Mouse (Mus musculus) thymus, postnatal 14 days (tissue): Measurements from ENCODE around the gene Tardbp.
A peak's percentile ranks its signal among the peaks of the same experiment; 100 is the strongest.

Experiments used
- DNase-seq: peaks from one replicate; pipeline ENCODE4 v3.0.0; 2021

The Tardbp gene

DNA sequence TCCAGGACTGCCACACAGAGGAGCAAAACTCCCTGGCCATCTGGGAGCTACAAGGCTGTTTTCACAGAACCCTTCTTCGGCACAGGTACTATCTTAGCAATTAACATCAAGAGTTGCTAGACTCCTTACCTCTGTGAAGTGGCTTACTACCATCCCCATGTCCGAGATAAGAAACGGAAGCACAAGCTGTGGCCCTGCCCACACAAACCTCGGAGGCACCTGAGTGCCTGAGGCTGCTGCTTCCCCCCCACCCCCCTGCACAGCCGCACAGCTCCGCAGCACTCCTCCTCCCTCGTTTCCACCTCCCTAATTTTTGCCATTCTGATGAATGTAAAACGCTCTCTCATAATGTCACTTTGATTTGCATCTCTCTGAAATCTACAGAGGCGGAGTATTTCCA, 11.5 kb upstream of the Tardbp start:
- no peak for DNase-seq

DNA sequence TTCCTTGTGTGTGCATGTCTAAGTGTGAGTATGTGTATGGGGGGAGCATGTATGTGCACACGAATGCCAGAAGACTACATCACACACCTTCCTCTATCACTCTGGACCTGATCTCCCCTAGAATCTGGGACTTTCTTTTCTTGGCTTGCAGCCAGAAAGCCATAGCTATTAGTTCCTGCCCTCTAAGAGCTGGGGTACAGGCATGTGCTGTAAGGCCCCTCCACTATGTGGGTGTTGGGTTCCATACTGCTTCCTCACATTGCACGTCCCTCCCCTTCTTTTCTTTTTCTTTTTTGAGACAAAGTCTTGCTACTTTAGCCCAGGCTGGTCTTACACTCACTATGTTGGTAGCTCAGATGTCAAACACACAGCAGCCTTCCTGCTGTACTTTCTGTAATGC, 8.5 kb upstream of the Tardbp start:
- no peak for DNase-seq

DNA sequence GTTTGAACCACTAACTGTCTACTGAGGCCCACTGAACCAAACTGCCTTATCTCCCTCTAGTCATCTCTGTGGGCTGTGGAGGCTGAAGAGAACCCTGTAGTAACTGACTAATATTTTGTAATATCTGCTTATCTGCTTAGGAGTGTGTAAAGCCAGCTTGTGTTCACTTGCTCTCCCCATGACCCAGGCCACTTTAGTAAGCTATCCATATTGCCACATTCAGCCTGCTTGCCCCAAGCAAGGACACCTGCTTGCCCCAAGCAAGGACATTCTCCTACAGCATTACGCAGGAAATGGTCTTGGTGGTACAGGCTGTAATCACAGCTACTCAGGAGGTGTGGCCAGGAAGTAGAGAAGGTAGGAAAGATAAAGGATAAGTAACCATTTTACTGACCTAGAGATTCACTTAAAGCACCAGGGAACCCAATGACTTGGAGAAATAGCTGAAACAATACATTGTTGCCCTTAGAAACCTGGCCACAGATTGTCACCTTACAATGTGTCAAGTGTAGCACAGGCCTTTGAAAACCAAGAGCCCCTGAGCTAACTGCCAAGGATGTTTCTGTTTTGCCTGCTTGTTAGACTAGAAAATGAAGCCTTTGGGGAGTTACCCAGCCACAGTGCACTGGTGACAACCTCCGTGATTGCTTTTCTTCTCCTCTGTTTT, 6.7 kb upstream of the Tardbp start:
- DNase-seq: no peak

DNA sequence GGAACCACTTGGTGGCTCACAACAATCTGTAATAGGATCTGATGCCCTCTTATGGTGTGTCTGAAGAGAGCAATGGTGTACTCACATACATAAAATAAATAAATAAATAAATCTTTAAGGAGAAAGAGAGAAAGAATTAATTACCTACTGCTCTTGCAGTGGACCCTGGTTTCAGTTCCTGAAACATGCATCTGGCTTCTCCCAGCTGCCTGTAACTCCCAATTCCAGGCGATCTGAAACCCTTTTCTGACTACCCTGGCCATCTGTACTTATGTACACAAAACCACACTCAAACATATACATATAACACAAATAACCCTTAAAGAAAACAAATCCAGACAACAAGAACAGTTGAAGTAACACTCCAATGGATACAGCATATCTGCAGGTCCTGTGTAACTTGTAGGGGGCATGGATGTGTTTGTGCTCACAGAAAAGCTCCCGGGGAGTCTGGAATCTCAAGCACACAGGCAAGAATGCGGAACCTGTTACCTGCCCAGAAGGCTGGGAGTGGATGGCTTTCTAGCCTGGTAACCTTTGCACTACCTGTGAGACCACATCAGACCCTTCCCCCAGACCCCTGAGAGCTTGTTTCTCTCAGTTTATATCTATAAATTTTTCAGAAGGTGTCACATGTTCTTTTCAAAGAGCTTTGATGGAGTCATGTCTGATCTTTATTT, 5.3 kb upstream of the Tardbp start:
- DNase-seq: no peak

DNA sequence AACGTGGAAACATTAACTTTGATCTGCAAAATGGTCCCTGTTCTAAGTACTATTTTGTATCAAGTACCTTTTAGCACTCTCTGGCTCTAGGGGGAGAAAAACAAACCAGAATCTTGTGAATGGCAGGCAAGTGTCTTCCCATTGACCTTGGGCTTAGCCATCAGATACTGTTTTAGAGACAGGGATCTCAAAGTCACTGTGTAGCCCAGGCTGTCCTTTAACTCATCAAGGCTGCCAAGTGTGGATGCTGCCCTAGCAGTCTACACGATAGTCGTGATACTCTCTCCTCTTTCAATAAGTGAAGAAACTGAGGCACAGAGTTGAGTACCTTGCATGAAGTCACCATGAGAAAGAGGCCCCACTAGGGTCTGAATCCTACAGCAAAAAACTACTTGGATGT, 427 bp upstream of the Tardbp start:
- DNase-seq: no peak

DNA sequence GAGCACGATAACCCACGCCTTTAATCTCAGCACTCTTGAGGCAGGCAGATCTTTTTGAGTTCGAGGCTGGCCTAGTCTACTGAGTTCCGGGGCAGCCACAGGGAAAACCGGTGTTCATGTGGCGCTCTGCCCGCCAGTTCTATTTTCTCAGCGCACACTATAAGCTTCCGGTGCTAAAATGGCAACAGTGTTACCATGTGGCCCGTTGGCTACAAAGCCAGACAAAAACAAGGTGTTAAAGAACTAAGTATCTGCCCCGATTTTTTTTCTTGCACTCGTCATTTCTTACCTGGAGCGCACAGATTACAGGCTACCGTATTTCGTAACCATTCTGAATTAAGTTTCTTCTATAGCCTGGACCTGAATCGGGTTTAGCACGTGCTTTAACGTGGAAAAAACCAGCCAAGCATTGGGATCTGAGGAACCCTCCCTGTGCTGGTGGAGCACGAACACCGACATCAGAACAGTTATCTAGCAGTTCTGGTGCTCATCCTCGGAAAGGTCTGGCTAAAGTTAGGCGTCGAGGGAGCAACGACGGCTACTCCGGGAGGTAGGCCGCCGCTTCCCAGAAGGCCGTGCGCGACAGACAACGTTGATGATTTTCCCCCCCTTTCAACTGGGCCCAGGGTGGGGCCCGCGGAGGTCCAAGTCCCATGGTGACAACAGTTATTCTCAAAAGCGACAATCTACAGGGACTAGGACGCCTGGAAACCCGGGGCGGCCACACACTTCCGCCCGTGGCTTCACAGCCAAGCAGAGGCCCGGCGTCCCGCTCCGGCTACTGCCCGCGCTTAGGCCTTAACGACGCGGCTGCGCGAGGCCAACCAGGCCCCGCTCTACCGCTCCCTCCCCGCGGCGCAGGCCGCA, 830 bp downstream of the Tardbp start:
- peak; percentile 53 for DNase-seq

DNA sequence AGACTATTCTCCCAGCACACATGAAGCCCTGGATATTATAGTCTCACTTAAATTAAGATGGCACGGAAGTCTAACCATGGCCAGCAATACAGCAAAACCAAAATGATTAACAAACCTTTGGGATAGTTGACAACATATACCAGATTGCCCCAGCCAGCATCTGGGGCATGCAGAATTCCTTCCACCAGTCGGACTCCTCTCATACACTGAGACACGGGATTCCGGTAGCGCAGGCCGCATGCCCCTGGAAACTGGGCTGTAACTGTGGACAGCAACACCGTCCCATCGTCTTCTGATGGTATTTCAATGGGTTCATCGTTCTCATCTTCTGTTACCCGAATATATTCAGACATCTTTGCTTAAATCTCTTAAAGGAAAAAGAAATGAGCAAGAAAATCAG, 1.8 kb downstream of the Tardbp start:
- DNase-seq: no peak

DNA sequence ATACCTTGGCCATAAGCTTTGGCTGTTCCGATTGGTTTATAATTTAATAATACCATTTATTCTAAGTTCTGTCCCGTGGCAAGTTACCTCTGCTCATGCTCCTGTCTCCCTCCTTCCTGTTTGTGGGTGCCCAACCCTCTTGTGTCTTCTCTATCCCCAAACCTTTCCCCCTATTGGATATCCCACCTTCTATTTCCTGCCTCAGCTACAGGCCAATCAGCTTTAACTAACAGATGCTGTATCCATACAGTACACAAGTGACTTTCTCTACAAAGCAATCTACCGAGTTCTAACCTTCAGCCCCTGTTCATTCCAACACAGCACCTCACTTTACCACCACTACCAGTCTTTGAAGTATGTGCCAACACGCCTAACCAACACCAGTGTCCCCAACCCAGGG, 3.2 kb downstream of the Tardbp start:
- DNase-seq: no peak

DNA sequence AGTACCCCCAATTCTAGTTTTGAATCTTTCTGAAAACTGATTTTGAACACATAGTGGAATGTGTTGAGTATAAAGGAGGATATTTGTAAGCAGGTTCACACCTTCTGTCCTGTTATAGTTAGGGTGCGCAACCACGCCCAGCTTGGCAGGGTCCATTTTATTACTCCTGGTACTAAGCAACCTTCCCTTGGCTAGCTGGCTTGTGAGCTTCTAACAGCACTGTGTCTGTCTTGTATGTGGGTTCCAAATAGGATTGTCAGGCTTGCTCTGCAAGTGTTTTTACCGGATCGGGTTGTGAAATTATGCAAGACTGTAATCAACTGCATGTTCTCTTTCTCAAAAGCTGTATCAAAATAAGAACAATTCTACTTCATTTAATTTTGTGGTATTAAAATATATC, 4.3 kb downstream of the Tardbp start:
- no peak for DNase-seq

DNA sequence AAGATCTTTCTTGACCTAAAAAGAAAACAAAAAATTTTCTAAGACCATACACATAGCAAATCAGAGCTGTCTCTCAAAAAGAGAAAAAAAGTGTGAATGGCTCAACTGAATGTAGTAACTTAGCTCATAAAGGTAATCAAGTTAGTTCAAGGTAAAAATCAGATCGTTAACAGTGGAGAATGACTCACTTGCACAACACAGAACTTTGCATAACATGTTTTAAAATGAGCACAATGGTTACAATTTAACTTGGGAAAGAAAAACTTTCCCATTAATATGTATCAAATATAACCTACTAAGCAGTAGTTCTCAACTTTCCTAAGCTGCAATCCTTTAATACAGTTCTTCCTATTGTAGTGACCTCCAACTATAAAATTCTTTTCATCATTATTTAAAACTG, 6.1 kb downstream of the Tardbp start:
- DNase-seq: no peak

DNA sequence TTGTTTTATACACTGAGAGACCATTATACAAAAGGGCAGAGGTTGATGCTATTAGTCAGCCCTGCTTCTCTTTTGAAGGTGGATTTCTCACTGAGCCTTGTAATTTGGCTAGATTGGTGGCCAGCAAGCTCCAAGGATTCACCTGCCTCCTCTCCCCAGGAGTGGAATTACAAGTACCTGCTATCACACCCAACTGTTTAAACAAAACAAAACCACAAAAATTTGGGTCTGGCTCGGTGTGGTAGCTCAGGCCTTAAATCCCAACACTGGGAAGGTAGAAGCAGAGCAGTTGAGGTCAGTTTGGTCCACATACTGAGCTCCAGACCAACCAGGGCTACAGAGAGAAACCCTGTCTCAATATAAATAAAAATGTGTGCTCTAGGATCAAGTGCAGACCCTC, 7.0 kb downstream of the Tardbp start:
- DNase-seq: no peak

DNA sequence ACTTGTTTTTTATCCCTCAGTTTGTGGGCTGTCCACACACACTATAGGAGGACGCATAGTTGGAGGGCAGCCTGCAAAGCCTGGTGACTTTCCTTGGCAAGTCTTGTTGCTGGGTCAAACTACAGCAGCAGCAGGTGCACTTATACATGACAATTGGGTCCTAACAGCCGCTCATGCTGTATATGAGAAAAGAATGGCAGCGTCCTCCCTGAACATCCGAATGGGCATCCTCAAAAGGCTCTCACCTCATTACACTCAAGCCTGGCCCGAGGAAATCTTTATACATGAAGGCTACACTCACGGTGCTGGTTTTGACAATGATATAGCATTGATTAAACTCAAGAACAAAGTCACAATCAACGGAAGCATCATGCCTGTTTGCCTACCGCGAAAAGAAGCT, 13.1 kb downstream of the Tardbp start:
- DNase-seq: no peak

DNA sequence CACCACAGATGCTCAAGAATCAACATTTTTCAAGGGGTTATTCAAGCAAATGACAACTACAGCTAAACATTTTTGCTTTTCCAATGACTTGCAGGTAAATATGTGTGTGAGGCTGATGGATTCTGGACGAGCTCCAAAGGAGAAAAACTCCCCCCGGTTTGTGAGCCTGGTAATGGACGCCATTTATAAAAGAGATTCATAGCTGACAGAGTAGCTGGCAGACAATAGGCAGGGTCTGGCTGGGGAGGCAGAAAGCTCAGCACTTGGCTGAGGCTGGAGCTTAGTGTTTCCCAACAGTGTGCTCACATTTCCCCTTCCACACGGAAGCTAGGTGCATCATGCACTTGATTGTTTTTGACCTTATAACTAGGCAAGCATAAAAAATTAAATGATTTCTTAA, 14.3 kb downstream of the Tardbp start:
- DNase-seq: no peak

DNA sequence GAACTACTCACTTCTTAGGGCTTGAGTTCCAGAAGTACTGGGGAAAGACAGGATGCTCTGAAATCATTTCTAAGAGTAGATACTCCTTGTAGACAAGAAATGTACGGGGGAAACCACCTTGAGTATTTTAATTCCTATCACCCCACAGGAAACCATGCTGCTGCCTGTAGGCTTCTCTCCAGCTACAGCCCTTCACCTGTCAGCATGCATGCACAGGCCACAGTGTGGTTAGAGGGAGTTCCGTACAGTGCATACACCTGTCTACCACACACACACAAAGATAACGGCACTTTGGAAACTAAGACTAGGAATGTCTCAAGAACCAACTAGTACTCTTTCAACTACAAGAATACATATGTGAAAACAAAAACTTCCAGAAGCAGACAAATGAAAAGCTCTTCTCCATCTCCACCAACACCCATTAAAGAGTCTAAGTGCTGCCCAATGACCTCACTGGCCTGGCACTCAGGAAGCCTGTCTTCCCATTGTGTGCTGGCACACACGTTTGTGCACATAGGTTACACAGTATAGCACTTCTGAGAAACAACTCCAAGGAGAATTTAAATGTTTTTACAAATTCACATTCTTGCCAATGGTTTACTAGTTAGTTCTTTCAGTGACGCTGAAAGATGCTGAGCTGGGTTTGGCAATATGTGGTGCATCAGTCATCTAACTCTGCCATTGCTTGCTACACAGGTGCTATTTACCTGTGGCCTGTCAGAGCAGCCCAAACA, 16.0 kb downstream of the Tardbp start:
- DNase-seq: no peak

DNA sequence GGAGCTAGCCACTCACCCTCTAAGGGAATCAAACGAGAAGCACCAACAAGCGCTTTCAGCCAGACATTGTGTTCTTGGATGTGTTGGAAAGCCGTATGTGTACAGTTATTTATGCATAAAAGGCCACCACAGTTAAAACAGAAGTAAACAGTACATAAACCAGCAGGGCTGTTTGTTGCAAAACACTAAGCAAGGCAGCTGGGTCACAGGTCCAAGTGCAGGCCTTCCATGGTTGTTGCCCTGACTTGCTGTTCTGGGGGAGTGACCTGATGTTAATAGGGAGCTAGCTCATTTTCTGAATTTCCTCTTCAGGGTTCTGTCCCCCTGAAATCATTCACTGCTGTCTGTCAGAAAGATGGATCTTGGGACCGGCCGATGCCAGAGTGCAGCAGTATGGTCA, 17.0 kb downstream of the Tardbp start:
- no peak for DNase-seq

DNA sequence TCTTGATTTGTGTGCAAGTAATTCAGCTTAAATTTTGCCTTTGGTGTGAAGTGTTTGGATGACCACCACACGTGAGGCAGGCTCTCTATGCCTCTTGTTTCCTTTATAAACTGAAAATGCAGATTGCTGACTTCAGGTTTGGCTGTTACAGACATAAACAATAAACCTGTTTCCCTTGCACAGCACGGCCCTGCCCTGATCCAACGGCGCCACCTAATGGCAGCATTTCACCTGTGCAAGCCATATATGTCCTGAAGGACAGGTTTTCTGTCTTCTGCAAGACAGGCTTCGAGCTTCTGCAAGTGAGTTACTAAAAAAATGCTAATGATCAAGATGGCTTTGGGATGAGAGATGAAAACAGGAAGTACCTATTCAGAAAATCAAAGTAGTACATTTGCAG, 19.1 kb downstream of the Tardbp start:
- DNase-seq: peak; percentile 85

DNA sequence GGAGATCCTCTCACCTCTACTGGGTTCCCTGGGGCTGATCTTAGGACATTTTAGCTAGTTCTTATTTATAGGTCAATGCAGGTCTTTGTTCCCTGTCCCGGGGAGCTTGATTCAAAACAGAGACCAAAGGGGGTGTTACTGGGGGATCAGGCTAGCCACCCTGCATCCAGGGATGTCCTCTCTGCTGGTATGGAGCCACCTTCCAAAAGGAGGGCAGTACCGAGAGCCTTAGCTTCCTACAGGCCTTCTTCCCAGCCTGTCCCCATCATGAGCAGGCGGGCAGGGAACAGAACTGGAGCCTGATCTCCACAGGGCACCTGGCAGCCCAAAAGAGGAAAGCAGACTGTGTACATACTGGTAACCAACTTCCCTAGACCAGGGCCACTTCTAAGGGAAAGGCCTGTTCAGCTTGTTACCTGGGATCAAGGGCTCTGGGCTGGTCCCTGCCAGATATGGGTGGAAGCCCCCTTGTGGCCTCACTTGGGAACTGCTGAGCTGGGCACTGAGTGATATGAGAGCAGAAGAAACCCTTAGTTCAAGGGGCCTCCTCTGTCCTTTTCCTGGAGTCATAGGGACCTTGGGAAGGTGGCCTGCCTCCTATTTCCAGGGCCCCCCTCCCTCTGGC, 22.2 kb downstream of the Tardbp start:
- peak; percentile 78 for DNase-seq

DNA sequence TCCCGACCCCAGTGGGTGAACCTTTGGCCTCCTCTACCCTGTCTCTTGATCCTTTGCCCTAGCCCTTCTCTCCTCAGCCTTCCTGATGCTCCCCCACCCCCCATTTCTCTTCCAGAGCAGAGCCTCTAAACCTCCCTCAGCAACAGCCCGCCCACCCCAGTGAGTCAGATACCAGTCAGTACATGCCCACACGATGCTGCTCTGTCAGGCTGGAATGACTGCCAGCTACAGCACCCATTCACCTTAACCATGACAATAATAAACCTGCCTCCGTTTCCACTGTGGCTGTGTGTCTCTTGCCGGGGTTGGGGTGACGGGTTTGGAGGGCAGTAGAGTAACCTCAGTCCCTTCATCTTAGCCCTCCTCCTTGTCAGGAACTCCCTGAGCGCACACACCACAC, 22.7 kb downstream of the Tardbp start:
- DNase-seq: no peak

DNA sequence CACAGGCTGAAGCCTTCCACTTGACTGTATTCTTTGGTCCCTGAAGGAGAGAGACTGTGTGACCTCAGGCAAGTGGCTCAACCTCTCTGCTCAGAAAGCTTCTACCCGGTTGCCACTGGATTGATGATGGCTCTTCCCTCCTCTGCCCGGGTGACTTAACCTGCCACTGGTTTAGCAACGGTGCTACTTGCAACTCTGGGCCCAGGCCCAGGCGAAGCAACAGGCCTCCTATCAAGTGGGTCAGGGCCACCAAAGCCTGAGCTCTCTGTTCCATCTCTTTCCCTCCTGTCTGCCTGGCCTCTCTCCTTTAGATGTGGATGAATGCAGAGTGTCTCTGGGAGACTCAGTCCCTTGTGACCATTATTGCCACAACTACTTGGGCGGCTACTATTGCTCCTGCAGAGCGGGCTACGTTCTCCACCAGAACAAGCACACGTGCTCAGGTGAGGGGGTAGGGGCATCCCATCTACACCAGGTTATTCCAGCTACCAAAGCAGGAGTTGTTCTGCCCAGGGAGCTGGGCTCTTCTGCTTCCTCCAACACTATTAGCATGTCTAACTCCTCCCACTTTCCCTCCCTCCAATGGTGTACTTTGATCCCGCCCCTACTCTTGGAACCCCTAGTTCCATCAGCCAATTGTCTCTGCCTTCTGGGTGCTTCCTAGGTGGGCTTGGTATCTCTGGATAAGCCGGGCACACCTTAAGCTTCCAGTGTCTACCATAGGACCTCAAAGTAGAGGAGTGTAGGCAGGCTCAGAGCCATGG, 23.3 kb downstream of the Tardbp start:
- DNase-seq: no peak

DNA sequence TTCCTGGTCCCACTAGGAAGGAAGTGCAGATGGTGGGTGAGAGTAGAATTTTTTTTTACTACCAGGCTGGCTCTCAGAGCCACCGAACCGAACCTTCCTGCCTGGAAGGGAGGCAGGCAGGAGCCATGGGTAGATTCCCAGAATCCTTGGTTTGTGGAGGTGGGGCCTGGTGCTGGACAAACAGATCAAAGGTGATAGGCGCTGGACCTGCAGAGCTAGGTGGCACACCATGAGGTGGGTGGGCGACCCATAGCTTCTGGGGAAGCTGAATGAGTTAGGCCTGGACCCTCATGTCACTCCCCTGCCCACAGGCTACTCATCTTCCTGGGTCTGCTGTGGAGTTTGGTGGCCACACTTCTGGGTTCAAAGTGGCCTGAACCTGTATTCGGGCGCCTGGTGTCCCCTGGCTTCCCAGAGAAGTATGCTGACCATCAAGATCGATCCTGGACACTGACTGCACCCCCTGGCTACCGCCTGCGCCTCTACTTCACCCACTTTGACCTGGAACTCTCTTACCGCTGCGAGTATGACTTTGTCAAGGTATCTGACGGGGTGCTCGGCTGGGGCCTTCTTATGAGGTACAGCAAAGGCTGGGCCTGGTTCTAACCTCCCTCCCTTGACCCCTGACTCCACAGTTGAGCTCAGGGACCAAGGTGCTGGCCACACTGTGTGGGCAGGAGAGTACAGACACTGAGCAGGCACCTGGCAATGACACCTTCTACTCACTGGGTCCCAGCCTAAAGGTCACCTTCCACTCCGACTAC, 24.3 kb downstream of the Tardbp start, which contains the start of gene Masp2:
TSS of gene Masp2 (plus strand) at position 198 of the 764 bp plus-strand sequence.
- DNase-seq: no peak

DNA sequence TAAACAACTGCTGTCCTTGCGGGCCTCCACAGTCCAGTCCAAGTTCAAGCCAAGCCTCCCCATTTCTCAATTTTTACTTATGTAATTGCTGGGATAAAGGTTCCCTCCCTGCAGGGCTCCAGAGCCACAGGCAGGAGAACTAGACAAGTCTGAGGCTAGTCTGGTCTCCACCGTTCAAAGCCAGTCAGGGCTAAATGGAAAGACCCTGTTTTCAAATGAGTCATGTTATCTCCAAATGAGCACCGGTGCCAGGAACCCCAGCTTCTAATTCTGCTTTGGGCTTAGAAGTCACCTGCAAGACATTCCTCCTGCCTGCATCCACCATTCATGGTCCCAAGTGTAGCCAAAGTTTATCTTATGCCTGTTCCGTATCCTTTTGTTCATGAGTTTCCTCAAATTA, 24.9 kb downstream of the Tardbp start:
- DNase-seq: no peak
